Mouse (Mus musculus) cerebellum, adult 11 months (tissue): ENCODE measurements at regions not wholly inside any gene's neighbourhood (a gene's known extent, or its start where the extent isn't known, plus 50 kb on each side); places are given as distances from the start of the nearest gene placed in this dataset.
A peak's percentile ranks its signal among the peaks of the same experiment; 100 is the strongest.
"Not testable (repeated sequence)": the region's sequence is repeated elsewhere in the genome, so short reads cannot be mapped to it uniquely, and the experiment has no call there.

Experiments used
- DNase-seq: peaks from one replicate; pipeline ENCODE4 v3.0.0; 2022

GRCm38 (mm10) chr8:99763012-99763411, 346.7 kb upstream of the Cdh8 start:
- no peak for DNase-seq

DNA sequence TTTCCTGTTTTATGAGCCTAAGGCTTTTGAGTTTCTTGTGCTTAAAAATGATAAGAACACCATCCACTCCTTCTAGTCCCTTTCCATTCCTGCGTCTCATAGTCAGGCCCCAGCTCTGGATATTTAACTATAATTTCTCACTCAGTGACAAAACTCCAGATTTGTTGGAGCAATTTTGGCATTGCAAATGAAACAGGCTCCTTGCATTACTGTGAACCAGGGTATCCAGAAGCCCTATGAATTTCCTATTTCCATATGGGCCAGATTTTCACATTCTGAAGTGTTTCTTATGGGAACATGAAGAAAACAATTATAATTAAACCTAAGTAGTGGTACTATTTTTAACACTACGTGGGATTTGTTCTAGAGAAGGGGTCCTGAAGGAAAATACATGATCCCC, 319.9 kb upstream of the Cdh8 start:
- no peak for DNase-seq

DNA sequence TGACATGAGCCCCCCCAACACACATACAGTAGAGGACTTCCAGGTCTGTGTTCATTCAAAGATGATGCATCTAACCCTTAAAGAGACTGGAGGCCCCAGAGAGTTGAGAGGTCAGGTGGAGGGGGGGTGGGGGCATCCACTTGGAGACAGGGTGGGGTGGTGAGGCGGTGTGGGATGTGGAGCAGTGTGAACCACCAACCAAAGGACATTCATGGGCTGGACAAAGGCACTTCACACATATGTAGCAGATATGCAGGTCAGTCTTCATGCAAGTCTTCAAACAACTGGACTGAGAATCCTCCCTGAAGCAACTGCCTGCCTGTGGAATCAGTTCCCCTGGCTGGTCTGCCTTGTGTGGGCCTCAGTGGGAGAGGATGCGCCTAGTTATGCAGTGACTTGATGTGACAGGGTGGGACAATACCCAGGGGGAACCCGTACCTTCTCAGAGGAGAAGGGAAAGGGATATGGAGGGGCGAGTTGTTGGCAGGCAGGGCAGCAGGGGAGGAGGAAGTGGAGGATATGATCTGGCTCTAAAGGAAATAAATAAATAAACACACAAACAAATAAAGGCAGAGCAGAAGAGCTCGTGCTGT, 308.5 kb upstream of the Cdh8 start:
- DNase-seq, result no peak

DNA sequence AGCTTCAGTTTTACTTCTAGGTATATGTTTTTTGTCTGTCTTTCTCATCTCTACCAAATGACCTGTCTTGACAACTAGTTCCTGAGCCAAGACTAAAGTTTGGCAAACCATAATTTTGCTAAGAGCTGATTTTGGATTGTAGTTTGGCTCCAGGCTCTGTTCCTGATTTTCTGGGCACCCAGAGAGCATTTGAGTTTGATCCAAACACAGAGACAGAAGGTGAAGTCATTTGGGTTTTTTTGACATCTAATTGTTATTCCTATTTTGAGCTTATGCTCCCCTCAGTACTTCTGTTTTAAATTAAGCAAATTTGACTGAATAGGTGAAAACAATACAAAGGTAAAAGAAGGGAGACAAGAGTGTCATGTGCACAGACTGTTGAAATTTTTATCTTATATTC, 302.7 kb upstream of the Cdh8 start:
- peak; percentile 5 for DNase-seq

DNA sequence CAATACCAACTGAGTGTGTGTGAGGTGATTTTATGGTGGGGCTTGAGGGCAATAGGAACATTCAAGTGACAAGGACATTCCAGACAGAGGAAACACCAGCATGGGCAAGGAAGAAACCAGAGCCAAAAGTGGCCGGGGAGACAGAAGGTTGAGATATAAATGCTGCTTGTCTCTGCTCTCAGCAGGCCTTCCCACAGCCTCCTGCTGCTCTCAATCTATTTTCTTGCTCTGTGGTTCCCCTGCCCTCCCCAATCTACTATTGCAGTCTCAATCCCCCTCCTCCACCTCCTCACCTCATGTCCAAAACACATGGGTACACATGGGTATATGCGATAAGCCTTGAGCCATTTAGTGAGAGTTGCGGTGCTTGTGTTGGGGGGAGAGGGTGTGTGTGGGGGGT, 265.4 kb upstream of the Cdh8 start:
- DNase-seq, result no peak

GRCm38 (mm10) chr8:99679253-99679899, 263.1 kb upstream of the Cdh8 start:
- DNase-seq, result not testable (repeated sequence)

- DNase-seq, result not testable (repeated sequence)
Observed at GRCm38 (mm10) chr8:99667693-99668092, 251.4 kb upstream of the Cdh8 start.

GRCm38 (mm10) chr8:99651302-99651621, 235.0 kb upstream of the Cdh8 start:
- DNase-seq, result no peak

GRCm38 (mm10) chr8:99650587-99651301, 234.5 kb upstream of the Cdh8 start:
- DNase-seq, result no peak

DNA sequence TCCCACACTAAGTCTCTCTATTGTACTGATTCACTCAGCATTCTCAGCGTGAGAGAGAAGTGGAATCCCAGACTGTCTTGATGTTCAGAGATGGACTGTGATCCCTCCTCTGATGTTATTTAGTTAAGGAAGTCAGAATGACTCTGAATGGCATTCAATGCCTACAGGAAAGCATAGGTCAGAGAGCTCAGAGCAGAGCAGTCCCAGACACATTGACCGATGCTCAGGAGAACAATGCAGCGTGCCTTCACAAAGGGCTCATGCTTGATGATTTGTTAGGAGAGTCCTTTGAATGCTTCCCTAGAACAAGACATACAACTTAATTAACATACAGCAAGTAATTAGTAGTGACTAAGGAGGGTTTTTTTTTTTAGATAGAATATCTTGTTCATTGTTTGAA, 224.3 kb upstream of the Cdh8 start:
- no peak for DNase-seq

- not testable (repeated sequence) for DNase-seq
Observed at GRCm38 (mm10) chr8:99630958-99631357, 214.7 kb upstream of the Cdh8 start.

DNA sequence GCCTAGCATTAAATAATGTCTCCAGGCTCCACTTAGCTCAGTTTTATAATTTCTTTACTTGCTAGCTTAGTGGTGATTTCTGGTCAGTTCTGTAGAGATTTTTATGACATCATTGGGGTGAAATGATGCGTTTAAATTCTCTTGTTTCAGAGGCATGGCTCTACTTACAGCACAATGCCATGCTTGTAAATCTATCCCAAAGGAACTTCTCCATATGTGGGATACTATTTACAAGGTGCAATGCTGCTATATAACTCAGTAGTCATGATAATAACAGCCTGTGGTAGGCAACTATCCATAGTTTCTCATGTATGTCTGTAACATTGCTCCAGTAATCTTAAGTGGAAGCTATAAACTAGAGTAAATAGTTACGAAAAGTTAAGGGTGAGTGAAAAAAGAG, 205.4 kb upstream of the Cdh8 start:
- no peak for DNase-seq

DNA sequence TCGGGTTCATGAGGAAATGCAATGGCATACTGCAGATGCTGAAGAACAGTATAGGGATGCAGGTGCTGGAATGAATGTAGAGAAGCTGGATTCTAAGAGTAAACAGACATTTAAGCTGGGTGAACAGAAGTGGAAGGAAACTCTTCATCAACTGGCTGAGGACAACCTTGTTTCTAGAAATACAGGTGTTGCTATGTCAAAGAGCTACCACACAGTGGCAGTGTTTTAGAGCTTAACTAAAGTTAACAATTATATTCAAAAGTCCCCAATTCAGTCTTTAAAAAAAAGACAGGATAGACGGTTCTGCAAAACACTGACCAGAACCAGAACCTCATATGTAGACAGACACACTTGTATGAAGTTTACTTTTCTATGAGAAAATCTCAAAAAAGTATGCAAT, 188.1 kb upstream of the Cdh8 start:
- DNase-seq, result not testable (repeated sequence)

GRCm38 (mm10) chr8:99591308-99592004, 175.2 kb upstream of the Cdh8 start:
- DNase-seq, result no peak

- no peak for DNase-seq
Observed at GRCm38 (mm10) chr8:99544102-99544501, 127.8 kb upstream of the Cdh8 start.

DNA sequence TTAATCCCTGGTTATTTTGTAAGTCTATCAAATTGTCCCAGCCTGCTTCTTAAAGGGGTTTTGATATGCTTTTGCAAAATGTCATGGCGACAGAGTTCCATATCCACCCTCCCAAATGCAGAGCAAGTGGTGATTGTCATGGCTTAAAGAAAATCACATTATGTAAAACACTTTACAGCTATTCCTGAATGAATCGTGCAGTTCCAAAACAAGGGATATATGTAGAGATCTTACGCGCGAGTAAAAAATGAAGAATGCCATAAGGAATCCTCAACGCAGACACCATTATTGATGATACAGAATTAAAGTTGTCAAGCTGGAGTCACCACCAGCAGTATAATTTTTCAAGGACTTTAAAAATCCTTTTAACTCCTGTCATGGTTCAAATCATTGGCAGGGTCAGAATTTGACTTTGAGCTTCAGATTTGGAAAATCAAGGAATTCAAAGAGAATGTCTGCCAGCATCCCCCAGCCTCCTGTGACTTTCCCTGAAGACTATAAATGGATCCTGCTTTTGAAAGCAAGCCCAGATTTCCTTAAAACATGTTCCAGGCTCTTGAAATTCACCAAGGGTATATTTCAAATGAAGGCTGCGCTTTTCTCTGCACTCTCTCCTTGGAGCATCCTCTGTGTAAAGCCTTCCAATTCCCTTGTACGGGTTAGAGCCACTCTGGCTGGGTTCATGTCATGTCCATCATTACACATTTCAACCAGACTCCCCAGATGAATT, 116.6 kb upstream of the Cdh8 start:
- DNase-seq, result no peak

- DNase-seq, result no peak
Observed at GRCm38 (mm10) chr8:99502055-99502454, 85.8 kb upstream of the Cdh8 start.
